Comparison of ENCODE assay signal across 8 mouse cellular contexts in the genomic region with DNA sequence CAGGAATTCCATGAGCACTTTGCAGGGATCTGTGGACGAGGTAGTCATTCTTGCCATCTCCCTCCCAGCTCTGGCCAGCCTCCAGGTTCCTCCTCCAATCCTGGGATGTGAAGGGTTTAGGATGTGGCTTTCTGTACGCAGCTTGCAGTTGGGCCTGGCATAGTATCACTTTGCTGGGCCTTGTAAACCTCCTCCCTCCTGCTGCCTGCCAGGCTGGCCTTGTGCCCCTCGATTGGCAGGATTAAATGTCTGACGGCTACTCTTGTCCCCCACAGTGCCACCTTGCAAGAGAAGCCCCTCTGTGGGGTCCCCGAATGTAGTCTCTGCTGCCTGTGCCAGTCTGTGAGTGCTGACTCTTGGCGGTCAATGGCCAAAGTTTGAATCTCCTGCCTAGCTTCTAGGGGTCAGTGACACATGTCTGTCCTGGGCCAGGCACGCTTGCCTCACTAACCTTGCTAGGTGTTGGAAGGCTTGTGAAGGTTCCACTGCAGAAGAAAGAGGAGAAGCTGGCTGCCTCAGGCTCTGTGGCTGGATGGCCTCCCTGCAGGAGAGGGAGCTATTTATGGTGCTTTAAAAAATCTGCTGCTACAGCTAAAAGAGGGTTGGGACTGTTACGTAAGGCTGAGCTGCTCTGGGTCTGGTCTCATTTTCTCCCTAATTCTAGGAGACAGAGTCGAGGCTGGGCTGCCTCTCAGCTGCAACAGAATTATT. TPM values are rescaled to one million over a fixed set of nuclear protein-coding genes. Genes with fewer than 3 reads are reported as not detected.
A peak's percentile ranks its signal among the peaks of the same experiment; 100 is the strongest.
DNase-seq lines count a peak whose midpoint lies in the region; ATAC-seq and TF ChIP-seq lines count a peak whose summit lies in the region.
"Had no signal": no experiment of that assay in that cellular context is flagged by ENCODE, and none has a peak within 500 bp of the region (broad histone marks: within the 10 kb centered on the region; RNA-seq: fewer than 3 reads in every experiment).

No protein-coding gene starts in this region.

- no peak overlapping the region for H3K4me2 ChIP-seq in kidney, embryonic 15.5 days
- H3K4me2 ChIP-seq in limb, embryonic 14.5 days (replicated peaks; ENCODE audit: low read depth, low read length, severe bottlenecking): 0 out of 2 replicates have a peak overlapping the region, but pooled peaks have one; percentile 6
- H3K4me2 ChIP-seq: liver, embryonic 15.5 days had no signal

- DNase-seq in adipocyte (ENCODE audit: low spot score): peak; percentile 60
- peak; percentile 89 for DNase-seq in cerebellum, adult 9-11 months
- DNase-seq in gastrocnemius, postnatal 14 days: peak; percentile 76
- DNase-seq in limb, embryonic 14.5 days (ENCODE audit: low spot score): peak; percentile 59
- peak; percentile 93 for DNase-seq in skeletal muscle tissue, adult 2 months (ENCODE audit: low read depth, low spot score)
- no peak for DNase-seq in thymus, adult 18-20 months

- no peak for ATAC-seq in kidney, embryonic 15.5 days (replicated peaks; ENCODE audit: low FRiP score)
- peak; percentile 72 for ATAC-seq in limb, embryonic 14.5 days (ENCODE audit: low FRiP score, low read depth)

- H3K27ac ChIP-seq in kidney, embryonic 15.5 days: peak overlapping the region; percentile 54
- peak overlapping the region; percentile 85 for H3K27ac ChIP-seq in limb, embryonic 14.5 days (replicated peaks; ENCODE audit: low read depth, low read length)
- H3K27ac ChIP-seq: liver, embryonic 15.5 days had no signal

- no peaks in the 10 kb centered on the region for H3K27me3 ChIP-seq in kidney, embryonic 15.5 days
- H3K27me3 ChIP-seq in limb, embryonic 14.5 days (ENCODE audit: control insufficient read depth, insufficient read depth, low read length): no peaks in the 10 kb centered on the region
- H3K27me3 ChIP-seq: liver, embryonic 15.5 days had no signal

- no peak overlapping the region for H3K4me3 ChIP-seq in kidney, embryonic 15.5 days (replicated peaks)
- no peak overlapping the region for H3K4me3 ChIP-seq in limb, embryonic 14.5 days (replicated peaks; ENCODE audit: low read length)
- H3K4me3 ChIP-seq: liver, embryonic 15.5 days had no signal

- peaks cover 59% of the 10 kb centered on the region for H3K4me1 ChIP-seq in kidney, embryonic 15.5 days
- peaks cover 60% of the 10 kb centered on the region for H3K4me1 ChIP-seq in limb, embryonic 14.5 days (ENCODE audit: control insufficient read depth, insufficient read depth, low read length)

- H3K36me3 ChIP-seq in kidney, embryonic 15.5 days: no peaks in the 10 kb centered on the region
- no peaks in the 10 kb centered on the region for H3K36me3 ChIP-seq in limb, embryonic 14.5 days (ENCODE audit: control insufficient read depth, insufficient read depth, low read length)
- H3K36me3 ChIP-seq: liver, embryonic 15.5 days had no signal

- intact Hi-C loops in gastrocnemius, postnatal 14 days (cut with DNase I; ENCODE audit: low total_unique reads): loop anchor here (5.0 kb wide), 1 partner anchor 53 kb away; no protein-coding TSS in a partner anchor

- no peak for TF ChIP-seq POLR2A in limb, embryonic 14.5 days (IDR thresholded peaks at IDR 0.05; ENCODE audit: borderline replicate concordance, extremely low read depth, insufficient read depth, insufficient read length)

- 63% methylated on average over 9 of the region's 9 CpGs for WGBS in kidney, embryonic 15.5 days
- 39% methylated on average over 9 of the region's 9 CpGs for WGBS in limb, embryonic 14.5 days

- H3K9me3 ChIP-seq in kidney, embryonic 15.5 days (replicated peaks): no peaks in the 10 kb centered on the region
- no peaks in the 10 kb centered on the region for H3K9me3 ChIP-seq in limb, embryonic 14.5 days (ENCODE audit: control insufficient read depth, low read length)
- H3K9me3 ChIP-seq: liver, embryonic 15.5 days had no signal

- H3K9ac ChIP-seq in kidney, embryonic 15.5 days: peak overlapping the region; percentile 26; the same call in 1 of the 2 replicates
- peak overlapping the region; percentile 21; the same call in 1 of the 2 replicates for H3K9ac ChIP-seq in limb, embryonic 14.5 days (ENCODE audit: low read depth, low read length, severe bottlenecking)
- H3K9ac ChIP-seq: liver, embryonic 15.5 days had no signal

RNA-seq across cellular contexts. Expression of a gene that starts 58.3 kb away (rescaled TPM):
- 100 to 1,000 TPM; 167 to 178 TPM for total RNA-seq in gastrocnemius, postnatal 14 days (2021)
- polyA plus RNA-seq in kidney, embryonic 15.5 days (2015; fragmentation: Nextera tagmentation; extraction: Ambion mirVana): 15.1 and 18.7 TPM in 2 replicates
- 31.2 and 37.5 TPM in 2 replicates for polyA plus RNA-seq in limb, embryonic 14.5 days (2012; rRNA removed)
- 20.0 and 20.8 TPM in 2 replicates for polyA plus RNA-seq in limb, embryonic 14.5 days (2014; fragmentation: Nextera tagmentation; extraction: Ambion mirVana)

Comparison
In these comparisons a context has a peak if more than half of its experiments do, and no peak if none do; other contexts are left out.
1. DNase-seq: peak in adipocyte (single experiment), cerebellum, adult 9-11 months (single experiment), gastrocnemius, postnatal 14 days (single experiment), limb, embryonic 14.5 days (single experiment) and skeletal muscle tissue, adult 2 months (single experiment); none in thymus, adult 18-20 months (0 of 2).